Mouse (Mus musculus) liver, postnatal 0 days (tissue): ENCODE results near the gene Olfr112.

Source experiments
- CTCF ChIP-seq: sonication (generic); IDR thresholded peaks from 2 replicates; pipeline ENCODE4 v1.5.1; 2016; ENCODE audit warnings: antibody characterized with exemption, low read depth
- EP300 ChIP-seq: IDR thresholded peaks from 2 replicates; pipeline ENCODE4 v1.6.1; 2016; ENCODE audit warnings: antibody characterized with exemption, low read depth, mild to moderate bottlenecking

DNA sequence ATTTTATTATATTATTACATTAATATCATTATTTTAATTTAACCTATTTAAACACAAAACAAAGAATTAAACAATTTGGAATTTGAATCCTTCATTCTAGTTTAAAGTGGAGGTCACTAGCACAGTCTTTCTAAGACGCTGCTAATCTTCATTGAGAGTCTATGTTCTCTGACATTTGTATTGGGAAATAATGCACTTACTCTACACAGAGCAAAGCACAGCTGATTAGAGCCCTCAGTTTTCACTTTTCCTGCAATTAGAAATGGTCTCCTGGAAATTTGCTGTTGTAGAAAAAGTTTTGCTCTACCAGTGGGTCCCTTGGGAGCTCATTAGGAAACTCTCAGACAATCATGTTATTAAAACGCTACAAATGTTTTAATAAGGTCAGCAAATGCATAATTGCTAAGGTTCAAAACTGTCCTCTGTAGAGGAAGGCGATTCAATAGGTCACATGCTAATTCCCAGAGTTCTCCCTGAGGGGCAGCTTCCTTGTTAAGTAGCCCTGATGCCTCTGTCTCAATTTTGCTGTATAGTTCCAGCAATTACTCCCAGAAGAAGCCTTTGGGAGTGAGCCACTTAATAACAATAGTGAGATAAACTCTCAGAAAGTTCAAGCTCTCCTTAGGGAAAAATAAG, 25.3 kb downstream of the Olfr112 start:
- TF ChIP-seq CTCF, result no peak
- TF ChIP-seq EP300, result no peak
